Mouse (Mus musculus) heart, adult 8-10 months (tissue): ENCODE data around the gene Ubr3. TPM values are rescaled to one million over a fixed set of nuclear protein-coding genes. Genes with fewer than 3 reads are reported as not detected.

Experiments used
- DNase-seq: peaks from one replicate; pipeline ENCODE4 v3.0.0; 2022; ENCODE audit warnings: low spot score
- total RNA-seq, 4 experiments: library from RNA; stranded (reverse); gene quantifications; 2 replicates each; pipeline ENCODE4 v1.2.4; 2022

Ubr3 gene
- total RNA-seq, 4 experiments from 2014 or later, result 129 to 132 (median 132) TPM

- DNase-seq, result no peak
Observed at GRCm38 (mm10) chr2:70031472-70031871, 134.4 kb downstream of the Ubr3 start.

- no peak for DNase-seq
Observed at GRCm38 (mm10) chr2:70034895-70035294, 137.8 kb downstream of the Ubr3 start.

- no peak for DNase-seq
Observed at GRCm38 (mm10) chr2:70035358-70035757, 138.3 kb downstream of the Ubr3 start.

- DNase-seq, result no peak
Observed at GRCm38 (mm10) chr2:70037221-70037620, 140.2 kb downstream of the Ubr3 start.

- DNase-seq, result no peak
Observed at GRCm38 (mm10) chr2:70038752-70039151, 141.7 kb downstream of the Ubr3 start, which contains the start of gene Myo3b. Myo3b (plus strand) TSS chr2:70039126.

- DNase-seq, result no peak
Observed at GRCm38 (mm10) chr2:70044466-70044865, 147.4 kb downstream of the Ubr3 start.

- DNase-seq, result no peak
Observed at GRCm38 (mm10) chr2:70047868-70048267, 150.8 kb downstream of the Ubr3 start.

- DNase-seq, result no peak
Observed at GRCm38 (mm10) chr2:70053803-70054202, 156.8 kb downstream of the Ubr3 start.

GRCm38 (mm10) chr2:70058201-70058600 lies 161.2 kb downstream of the Ubr3 start:
- no peak for DNase-seq

- DNase-seq, result no peak
Observed at GRCm38 (mm10) chr2:70060359-70061345, 163.6 kb downstream of the Ubr3 start.

GRCm38 (mm10) chr2:70065116-70065515 lies 168.1 kb downstream of the Ubr3 start:
- DNase-seq, result no peak

- no peak for DNase-seq
Observed at GRCm38 (mm10) chr2:70065729-70066300, 168.8 kb downstream of the Ubr3 start.

- no peak for DNase-seq
Observed at GRCm38 (mm10) chr2:70066338-70067022, 169.4 kb downstream of the Ubr3 start.

GRCm38 (mm10) chr2:70069861-70070260 lies 172.8 kb downstream of the Ubr3 start:
- DNase-seq, result peak; percentile 16

Other genes with a start within 250 kb of the Ubr3 start
- 10 to 100 TPM; 85.6 to 96.6 (median 88.1) TPM for gene Klhl41, start 227.1 kb upstream of the Ubr3 start, total RNA-seq
- gene Fastkd1, start 183.7 kb upstream of the Ubr3 start, total RNA-seq, result 10 to 100 TPM; 25.5 to 30.3 (median 27.5) TPM
- gene Ppig, start 174.7 kb upstream of the Ubr3 start, total RNA-seq, result 10 to 100 TPM; 33.8 to 40.0 (median 37.9) TPM
- gene Ccdc173, start 107.7 kb upstream of the Ubr3 start, total RNA-seq, result under 1 TPM; 0.29 to 1.00 (median 0.65) TPM
- 10 to 100 TPM; 24.6 to 31.0 (median 25.9) TPM for gene Phospho2, start 107.6 kb upstream of the Ubr3 start, total RNA-seq
- gene Klhl23, start 75.3 kb upstream of the Ubr3 start, total RNA-seq, result 10 to 100 TPM; 27.3 to 34.6 (median 33.3) TPM
- 10 to 100 TPM; 58.2 to 78.0 (median 62.0) TPM for gene Ssb, start 35.7 kb upstream of the Ubr3 start, total RNA-seq
- gene Mettl5, start 11.6 kb upstream of the Ubr3 start, total RNA-seq, result 10 to 100 TPM; 21.0 to 24.4 (median 22.6) TPM
- under 1 TPM; 0.05 to 0.16 (median 0.12) TPM for gene Myo3b, start 141.9 kb downstream of the Ubr3 start, total RNA-seq